Mouse (Mus musculus): ENCODE data around the gene Tmem56.

- TF ChIP-seq CTCF (IDR thresholded peaks at IDR 0.05; ENCODE audit: low read depth, low read length): no peak
- TF ChIP-seq POLR2A (IDR thresholded peaks at IDR 0.05; ENCODE audit: extremely low read depth, insufficient read depth, low read length): no peak
Measured at GRCm38 (mm10) chr3:121171872-121172265, 111.0 kb downstream of the Tmem56 start.
